Mouse (Mus musculus) forebrain, embryonic 14.5 days (tissue): ENCODE results near the gene Anks1. TPM values are rescaled to one million over a fixed set of nuclear protein-coding genes. Genes with fewer than 3 reads are reported as not detected.

Source experiments
- ATAC-seq: fragments of 200-750 bp; cut with Nextera tagmentation; 2 replicates; pipeline ENCODE4 v1.8.0; 2017; ENCODE audit warnings: mild to moderate bottlenecking, moderate library complexity
- DNase-seq: peaks from one replicate; pipeline ENCODE4 v3.0.0-alpha.2; 2015; ENCODE audit warnings: low spot score
- H3K27ac ChIP-seq: fragments of 300-500 bp; sonication (generic); 2 replicates; pipeline ENCODE4 v1.5.1; 2014; ENCODE audit warnings: low read depth, mild to moderate bottlenecking, control low read depth, low read length, moderate library complexity
- H3K27me3 ChIP-seq: fragments of 300-500 bp; sonication (generic); replicated peaks from 2 replicates; pipeline ENCODE4 v1.6.1; 2014; ENCODE audit warnings: low read length, control low read depth, mixed read lengths; ENCODE audit not compliant: control insufficient read depth, insufficient read depth
- H3K36me3 ChIP-seq: fragments of 300-500 bp; sonication (generic); 2 replicates; pipeline ENCODE4 v1.6.1; 2014; ENCODE audit warnings: low read length, control low read depth; ENCODE audit not compliant: control insufficient read depth, insufficient read depth
- H3K4me1 ChIP-seq: fragments of 300-500 bp; sonication (generic); 2 replicates; pipeline ENCODE4 v1.6.1; 2014; ENCODE audit warnings: antibody characterized with exemption, low read length, control low read depth; ENCODE audit not compliant: control insufficient read depth, insufficient read depth
- H3K4me2 ChIP-seq: fragments of 300-500 bp; sonication (generic); 2 replicates; pipeline ENCODE4 v1.6.1; 2014; ENCODE audit warnings: mild to moderate bottlenecking, control low read depth, low read length
- H3K4me3 ChIP-seq: fragments of 300-500 bp; sonication (generic); 2 replicates; pipeline ENCODE4 v1.5.1; 2014; ENCODE audit warnings: low read depth, low read length, control low read depth
- H3K9ac ChIP-seq: fragments of 300-500 bp; sonication (generic); 2 replicates; pipeline ENCODE4 v1.6.1; 2014; ENCODE audit warnings: mild to moderate bottlenecking, low read length, control low read depth, moderate library complexity
- H3K9me3 ChIP-seq: fragments of 300-500 bp; sonication (generic); replicated peaks from 2 replicates; pipeline ENCODE4 v1.6.1; 2016; ENCODE audit warnings: low read length, control low read depth, mixed read lengths; ENCODE audit not compliant: control insufficient read depth
- WGBS: fragments of 180-500 bp; shearing (Covaris S2); extraction: QIAGEN DNeasy Blood & Tissue Kit; methylation state at CpG from one replicate; pipeline ENCODE4 v1.1.7; 2014; 5-methylcytosine and 5-hydroxymethylcytosine counted together
- polyA plus RNA-seq: library from polyadenylated mRNA; unstranded; fragments of >200 nt; fragmentation: Nextera tagmentation; extraction: Ambion mirVana; gene quantifications from 2 replicates; pipeline ENCODE4 v1.2.1, GENCODE M21; 2014

The Anks1 gene
- polyA plus RNA-seq, 1 experiment from 2014 or later: 39.4 TPM

DNA sequence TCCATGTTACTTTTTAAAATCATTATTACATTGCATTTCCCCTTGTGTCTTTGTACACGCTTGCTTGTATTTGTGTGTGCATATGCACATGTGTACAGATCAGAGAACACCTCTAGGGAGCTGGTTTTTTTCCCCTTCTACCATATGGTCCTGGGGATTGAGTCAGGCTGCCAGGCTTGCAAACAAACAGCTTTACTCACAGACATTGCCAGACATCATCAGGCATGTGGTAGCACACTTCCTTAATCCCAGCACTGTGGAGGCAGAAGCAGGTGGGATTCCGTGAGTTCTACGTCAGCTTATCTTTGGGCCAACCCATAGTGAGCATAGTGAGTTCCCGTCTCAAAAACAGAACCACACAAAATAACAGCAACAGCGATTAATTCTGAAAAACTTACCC, 137.9 kb downstream of the Anks1 start:
- peak; percentile 24; the same call in 1 of the 2 replicates for ATAC-seq
- no peak overlapping the region for H3K4me2 ChIP-seq
- H3K27me3 ChIP-seq: no peaks in the 10 kb centered on the region
- peaks cover 9% of the 10 kb centered on the region for H3K4me1 ChIP-seq
- peak; percentile 56 for DNase-seq
- H3K4me3 ChIP-seq: no peak overlapping the region
- 86% methylated on average over 5 of the region's 5 CpGs for WGBS
- H3K36me3 ChIP-seq: peaks cover 36% of the 10 kb centered on the region
- no peak overlapping the region for H3K9ac ChIP-seq
- no peak overlapping the region for H3K27ac ChIP-seq
- H3K9me3 ChIP-seq: no peaks in the 10 kb centered on the region

DNA sequence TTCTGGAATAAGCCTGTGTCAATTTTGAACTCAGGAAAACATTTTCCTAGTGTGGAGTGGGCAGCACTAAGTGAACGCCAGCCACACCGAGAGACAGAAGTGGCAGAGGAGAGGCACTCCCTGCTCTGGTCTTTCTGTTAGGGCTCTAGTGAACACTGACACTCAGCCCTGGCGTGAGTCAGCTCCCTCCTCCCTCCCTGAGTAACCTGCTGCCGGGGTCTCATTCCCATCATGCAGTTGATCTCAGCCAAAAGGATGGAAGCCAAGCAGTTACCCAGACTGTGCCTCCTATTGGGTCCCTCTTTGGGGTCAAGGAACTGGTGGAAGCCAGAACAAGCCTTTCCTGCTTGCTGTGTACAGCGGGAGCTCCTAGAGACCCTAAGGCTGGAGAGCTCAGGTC, 138.4 kb downstream of the Anks1 start:
- 77% methylated on average over 5 of the region's 5 CpGs for WGBS
- no peaks in the 10 kb centered on the region for H3K27me3 ChIP-seq
- no peak overlapping the region for H3K9ac ChIP-seq
- no peaks in the 10 kb centered on the region for H3K9me3 ChIP-seq
- DNase-seq (no peak), ATAC-seq (no peak)
- no peak overlapping the region for H3K4me2 ChIP-seq
- no peak overlapping the region for H3K27ac ChIP-seq
- H3K36me3 ChIP-seq: peaks cover 41% of the 10 kb centered on the region
- H3K4me3 ChIP-seq: no peak overlapping the region
- peaks cover 4% of the 10 kb centered on the region for H3K4me1 ChIP-seq

DNA sequence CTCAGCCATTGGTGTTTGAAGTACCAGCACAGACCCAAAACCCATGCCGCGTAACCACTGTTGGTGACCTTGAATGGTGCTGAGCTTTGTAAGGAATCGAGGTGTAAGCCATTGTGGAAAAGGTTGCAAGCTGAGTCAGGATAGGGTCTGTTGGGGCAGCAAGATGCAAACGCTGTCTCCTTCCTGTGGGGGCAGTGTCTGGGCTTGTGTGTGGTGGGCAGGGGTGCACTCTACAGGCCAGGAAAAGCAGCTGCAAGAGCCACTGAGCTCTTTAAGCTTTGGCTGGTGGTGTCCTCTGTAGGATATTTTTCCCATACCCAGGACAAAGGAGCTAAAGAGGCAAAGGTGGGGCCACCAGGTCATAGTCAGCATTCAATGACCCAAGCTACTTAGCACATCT, 139.3 kb downstream of the Anks1 start:
- H3K9me3 ChIP-seq: no peaks in the 10 kb centered on the region
- no peaks in the 10 kb centered on the region for H3K4me1 ChIP-seq
- peak; percentile 63 for ATAC-seq
- peak; percentile 66 for DNase-seq
- peaks cover 47% of the 10 kb centered on the region for H3K36me3 ChIP-seq
- H3K4me2 ChIP-seq: no peak overlapping the region
- no peak overlapping the region for H3K9ac ChIP-seq
- H3K27me3 ChIP-seq: no peaks in the 10 kb centered on the region
- H3K4me3 ChIP-seq: no peak overlapping the region
- no peak overlapping the region for H3K27ac ChIP-seq
- WGBS: 51% methylated on average over 4 of the region's 4 CpGs

DNA sequence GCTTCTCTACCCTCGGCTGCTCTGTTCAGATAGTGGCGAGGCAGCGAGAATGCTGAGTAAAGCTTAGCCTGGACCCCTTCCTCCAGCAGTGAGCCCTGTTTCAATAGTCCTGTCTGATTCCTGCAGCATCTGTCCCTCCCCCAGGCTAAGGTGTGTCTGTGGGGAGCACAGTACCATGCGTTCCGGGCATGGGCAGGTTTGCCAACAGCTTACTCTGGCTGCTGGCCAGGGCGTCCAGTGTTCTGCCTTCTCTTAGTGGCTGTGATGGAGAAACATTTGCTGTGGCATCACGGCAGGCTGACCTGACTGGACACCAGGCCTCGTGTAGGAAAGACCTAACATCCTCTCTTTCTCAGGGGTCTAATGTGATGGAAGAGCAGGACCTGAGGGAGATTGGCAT, 141.1 kb downstream of the Anks1 start:
- no peak overlapping the region for H3K4me2 ChIP-seq
- no peak overlapping the region for H3K4me3 ChIP-seq
- peaks cover 58% of the 10 kb centered on the region for H3K36me3 ChIP-seq
- H3K27me3 ChIP-seq: no peaks in the 10 kb centered on the region
- DNase-seq (no peak), ATAC-seq (no peak)
- no peak overlapping the region for H3K27ac ChIP-seq
- WGBS: 89% methylated on average over 8 of the region's 8 CpGs
- H3K9ac ChIP-seq: no peak overlapping the region
- no peaks in the 10 kb centered on the region for H3K4me1 ChIP-seq
- no peaks in the 10 kb centered on the region for H3K9me3 ChIP-seq

DNA sequence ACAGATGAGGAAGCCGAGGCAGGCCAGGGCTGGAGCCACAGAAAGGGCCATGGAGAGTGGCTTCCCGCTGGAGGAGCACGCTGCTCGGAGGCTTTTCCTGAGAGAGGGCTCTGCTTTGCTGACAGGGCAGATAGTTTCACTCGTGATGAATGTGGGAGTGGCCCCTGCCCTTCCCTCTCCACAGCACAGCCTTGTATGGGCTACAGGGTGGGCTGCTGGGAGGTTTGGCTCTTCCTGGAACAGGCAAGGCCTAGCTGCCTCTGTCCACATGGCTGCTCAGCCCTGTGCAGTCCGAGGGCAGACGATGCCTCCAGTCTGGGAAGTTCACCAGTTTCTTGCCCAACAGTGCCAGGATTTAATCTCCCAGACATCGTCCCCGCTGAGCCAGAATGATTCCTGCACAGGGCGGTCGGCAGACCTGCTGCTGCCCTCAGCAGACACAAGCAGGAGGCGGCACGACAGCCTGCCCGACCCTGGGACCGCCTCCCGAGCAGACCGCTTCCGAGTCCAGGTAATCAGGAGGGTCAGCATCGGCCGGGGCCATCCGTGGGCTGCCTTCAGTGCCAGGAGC, 143.3 kb downstream of the Anks1 start:
- Histone ChIP-seq H3K9me3 (no peaks in the 10 kb centered on the region), H3K27ac (no peak overlapping the region), H3K4me1 (no peaks in the 10 kb centered on the region), H3K4me2 (no peak overlapping the region), H3K9ac (no peak overlapping the region), H3K36me3 (peaks cover 65% of the 10 kb centered on the region), H3K27me3 (no peaks in the 10 kb centered on the region), H3K4me3 (no peak overlapping the region)
- WGBS: 85% methylated on average over 21 of the region's 21 CpGs
- DNase-seq: no peak
- no peak for ATAC-seq

DNA sequence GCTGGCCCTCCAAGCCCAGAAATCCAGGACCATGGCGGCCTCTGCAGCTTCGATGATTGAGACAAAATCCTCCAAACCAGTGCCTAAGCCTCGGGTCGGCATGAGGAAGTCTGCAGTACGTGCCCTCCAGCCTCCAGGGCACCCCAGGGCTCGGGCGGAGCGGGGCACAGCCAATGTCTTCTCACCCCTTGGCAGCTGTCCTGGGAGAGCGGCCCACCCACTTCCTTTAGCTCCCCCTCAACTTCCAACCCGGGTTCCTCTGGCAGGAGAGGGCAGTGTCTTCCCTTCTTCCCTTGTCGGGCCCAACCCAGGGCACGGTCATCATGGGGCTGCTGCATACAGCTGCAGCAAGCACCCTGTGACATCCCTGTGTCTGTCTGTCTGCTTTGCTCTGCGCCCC, 149.2 kb downstream of the Anks1 start:
- H3K27ac ChIP-seq: no peak overlapping the region
- H3K36me3 ChIP-seq: peaks cover 70% of the 10 kb centered on the region
- H3K4me3 ChIP-seq: no peak overlapping the region
- no peak overlapping the region for H3K4me2 ChIP-seq
- H3K27me3 ChIP-seq: no peaks in the 10 kb centered on the region
- WGBS: 82% methylated on average over 13 of the region's 13 CpGs
- DNase-seq (no peak), ATAC-seq (no peak)
- H3K4me1 ChIP-seq: no peaks in the 10 kb centered on the region
- no peak overlapping the region for H3K9ac ChIP-seq
- no peaks in the 10 kb centered on the region for H3K9me3 ChIP-seq

DNA sequence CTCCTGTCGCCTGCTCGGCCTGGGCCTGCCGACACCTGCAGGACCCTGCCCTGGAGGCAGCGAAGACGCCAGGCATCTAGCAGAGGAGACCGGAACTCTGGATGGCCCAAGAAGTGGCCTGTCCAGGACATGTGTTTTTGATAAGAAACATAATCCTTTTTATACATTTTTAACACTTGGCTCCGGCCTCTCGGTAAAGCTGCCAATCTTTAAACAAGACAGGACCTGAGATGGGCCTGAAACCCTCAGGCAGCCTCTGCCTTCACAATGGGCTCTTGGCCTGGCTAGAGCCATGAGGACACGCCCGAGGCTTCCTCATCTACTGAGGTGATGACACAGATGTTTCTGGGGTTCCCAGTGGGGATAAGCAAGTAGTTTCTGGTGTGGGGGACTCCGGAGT, 151.6 kb downstream of the Anks1 start:
- H3K27me3 ChIP-seq: no peaks in the 10 kb centered on the region
- H3K4me3 ChIP-seq: no peak overlapping the region
- WGBS: 93% methylated on average over 11 of the region's 11 CpGs
- H3K4me1 ChIP-seq: no peaks in the 10 kb centered on the region
- H3K36me3 ChIP-seq: peaks cover 48% of the 10 kb centered on the region
- H3K9me3 ChIP-seq: no peaks in the 10 kb centered on the region
- H3K27ac ChIP-seq: no peak overlapping the region
- DNase-seq: no peak
- no peak overlapping the region for H3K9ac ChIP-seq
- no peak overlapping the region for H3K4me2 ChIP-seq
- no peak for ATAC-seq

DNA sequence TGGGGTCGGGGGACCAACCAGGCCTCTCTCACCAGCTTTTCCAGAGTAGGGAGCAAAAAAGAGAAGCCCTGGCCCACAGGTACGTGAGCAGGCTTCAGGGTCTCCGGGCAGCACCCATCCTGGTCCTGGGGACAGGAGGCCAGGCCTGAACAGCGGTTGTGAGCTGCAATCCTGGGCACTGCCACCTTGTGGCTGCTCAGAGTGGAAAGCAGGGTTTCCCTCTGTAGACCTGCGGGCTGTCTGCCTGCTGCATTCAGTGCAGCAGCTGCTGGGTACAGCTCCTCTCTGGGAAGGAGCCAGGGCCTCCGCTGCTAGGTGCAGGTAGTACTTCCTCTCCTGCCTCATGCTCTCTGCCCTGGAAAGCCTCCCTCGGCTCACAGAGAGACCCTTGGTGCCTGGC, 152.4 kb downstream of the Anks1 start:
- H3K9me3 ChIP-seq: no peaks in the 10 kb centered on the region
- ATAC-seq (peak; percentile 54; the same call in 1 of the 2 replicates), DNase-seq (peak; percentile 64)
- no peaks in the 10 kb centered on the region for H3K27me3 ChIP-seq
- no peak overlapping the region for H3K27ac ChIP-seq
- no peak overlapping the region for H3K9ac ChIP-seq
- H3K36me3 ChIP-seq: peaks cover 42% of the 10 kb centered on the region
- 56% methylated on average over 7 of the region's 7 CpGs for WGBS
- no peak overlapping the region for H3K4me3 ChIP-seq
- no peak overlapping the region for H3K4me2 ChIP-seq
- H3K4me1 ChIP-seq: no peaks in the 10 kb centered on the region

DNA sequence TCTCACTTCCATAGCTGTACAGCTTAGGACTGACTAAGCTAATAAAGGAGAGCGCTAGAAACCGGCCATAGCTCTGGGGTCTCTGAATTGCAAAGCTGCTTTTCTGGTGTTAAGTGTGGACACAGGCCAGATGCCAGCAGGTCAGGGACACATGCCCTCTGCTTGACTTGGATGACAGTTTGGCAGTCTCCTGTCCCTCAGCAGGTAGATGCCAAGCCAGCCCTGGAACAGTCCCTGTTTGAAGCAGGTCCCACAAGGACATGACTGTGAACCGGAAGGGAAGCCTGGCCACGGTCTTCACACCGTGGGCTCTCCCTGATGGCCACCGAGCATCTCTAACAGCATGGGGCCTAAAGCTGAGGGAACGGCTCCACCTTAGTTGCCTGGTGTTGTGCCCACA, 153.6 kb downstream of the Anks1 start:
- no peaks in the 10 kb centered on the region for H3K4me1 ChIP-seq
- no peak overlapping the region for H3K9ac ChIP-seq
- H3K9me3 ChIP-seq: no peaks in the 10 kb centered on the region
- H3K36me3 ChIP-seq: peaks cover 34% of the 10 kb centered on the region
- no peak for DNase-seq
- WGBS: 84% methylated on average over 7 of the region's 7 CpGs
- H3K4me2 ChIP-seq: no peak overlapping the region
- no peak for ATAC-seq
- H3K27me3 ChIP-seq: no peaks in the 10 kb centered on the region
- no peak overlapping the region for H3K4me3 ChIP-seq
- H3K27ac ChIP-seq: no peak overlapping the region
